Mouse (Mus musculus): Measurements from ENCODE around the gene Gm11084.

The Gm11084 gene

GRCm38 (mm10) chr2:72952979-72953378 is 33.5 kb downstream of the Gm11084 start:
- in situ Hi-C loops (cut with MboI; ENCODE audit: low sequenced_read_pairs): no loop called here

- in situ Hi-C loops (cut with MboI; ENCODE audit: low sequenced_read_pairs): no loop called here
These were observed 50.6 kb downstream of the Gm11084 start for GRCm38 (mm10) chr2:72935937-72936336.

DNA sequence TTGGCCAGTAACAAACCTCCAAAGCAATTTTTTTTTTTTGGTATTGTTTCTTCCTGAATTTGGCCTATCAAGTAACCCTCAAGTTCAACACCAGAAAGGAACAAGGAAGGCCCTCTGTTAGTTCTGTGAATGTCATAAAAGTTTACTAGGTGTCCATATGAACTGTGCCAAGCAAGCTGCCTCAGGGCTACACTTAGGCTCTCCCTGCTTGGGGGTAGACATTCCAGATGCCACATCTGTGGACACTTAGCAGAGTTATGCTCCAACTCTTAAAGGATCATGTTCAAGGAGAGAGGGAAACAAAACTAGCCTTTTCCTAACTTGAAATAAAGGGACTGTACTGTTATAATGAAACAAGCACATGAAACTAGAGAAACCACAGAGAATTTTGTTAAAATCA is 54.3 kb downstream of the Gm11084 start:
- in situ Hi-C loops (cut with MboI; ENCODE audit: low sequenced_read_pairs): no loop called here

DNA sequence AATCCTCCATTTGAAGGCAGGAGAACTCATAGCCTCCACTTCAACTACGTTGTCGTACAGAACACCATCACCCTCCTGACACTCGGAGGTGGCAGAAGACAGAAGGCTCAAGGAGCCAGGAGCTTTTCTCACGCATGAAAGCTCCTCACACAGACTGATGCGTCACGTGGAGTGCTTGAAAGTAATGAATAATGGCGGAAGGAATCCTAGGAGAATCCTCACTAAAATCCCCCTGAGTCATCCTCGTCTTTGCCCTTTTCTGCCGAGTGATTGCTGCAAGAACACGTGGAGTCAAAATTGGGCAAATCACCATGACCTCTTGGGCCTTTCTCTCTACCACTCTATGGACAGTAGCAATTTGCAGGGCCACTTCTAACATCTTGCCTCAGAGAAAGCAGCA is 61.5 kb downstream of the Gm11084 start:
- in situ Hi-C loops (cut with MboI; ENCODE audit: low sequenced_read_pairs): no loop called here
